Mouse (Mus musculus): ENCODE data around the gene Pim1.

DNA sequence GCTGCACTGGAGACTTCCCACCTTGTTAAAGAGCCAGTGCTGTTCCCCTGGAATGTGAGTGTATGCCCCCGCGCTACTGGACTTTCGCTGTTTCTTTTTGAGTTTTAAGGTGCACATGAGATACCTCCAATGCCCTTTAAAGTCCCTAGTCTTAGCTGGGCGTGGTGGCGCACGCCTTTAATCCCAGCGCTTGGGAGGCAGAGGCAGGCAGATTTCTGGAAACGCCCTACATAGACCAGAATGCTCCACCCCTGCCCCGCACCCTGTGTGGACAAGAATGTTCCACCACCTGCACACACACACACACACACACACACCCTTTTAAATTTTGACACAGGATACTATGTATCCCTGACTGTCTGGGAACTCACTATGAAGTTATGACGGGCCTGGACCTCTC, 17.1 kb upstream of the Pim1 start:
- no peak for TF ChIP-seq CTCF (IDR thresholded peaks at IDR 0.05; ENCODE audit: low read depth)
- TF ChIP-seq EP300 (IDR thresholded peaks at IDR 0.05; ENCODE audit: low read depth) = no peak

Data from liver, postnatal 0 days (tissue).